Mouse (Mus musculus) megakaryocyte-erythroid progenitor cell, adult 5 weeks (primary cell): Measurements from ENCODE around the gene Vmn2r14. TPM values are rescaled to one million over a fixed set of nuclear protein-coding genes. Genes with fewer than 3 reads are reported as not detected.

Experiments
- polyA plus RNA-seq: library from polyadenylated mRNA; stranded (reverse); fragments of >175 nt; gene quantifications from 2 replicates; pipeline ENCODE4 v1.2.3, GENCODE M21; 2012

Vmn2r14 gene
- not detected in 2 replicates for polyA plus RNA-seq

DNA sequence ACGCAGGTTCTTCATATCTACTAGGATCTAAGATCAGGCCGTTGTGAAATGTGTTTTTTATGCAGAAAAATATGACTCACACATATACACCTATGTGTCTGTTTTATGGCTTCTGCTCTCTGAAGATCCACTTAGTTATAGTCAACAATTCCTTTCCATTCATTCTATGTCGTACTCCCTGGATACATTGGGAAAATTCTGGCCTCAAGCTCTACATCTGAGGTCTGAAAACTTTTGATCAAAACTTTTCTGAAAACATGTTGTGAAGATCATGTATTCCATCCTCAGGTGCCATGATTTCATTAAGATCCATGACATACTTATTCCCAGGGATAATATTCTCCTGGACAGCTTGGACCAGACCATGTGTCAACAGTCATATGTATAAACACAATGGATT lies at the start of gene Vmn2r14:
Gene Vmn2r14, minus strand, starts transcription at position 101 of the 400 bp plus-strand sequence.

GRCm38 (mm10) chr5:109192099-109192498 lies 32.4 kb downstream of the Vmn2r14 start, which contains the start of gene Vmn2r13:
Vmn2r13 (minus strand) TSS chr5:109192199.

Other genes with a start within 250 kb of the Vmn2r14 start
- not detected in 2 replicates for gene Vmn2r10, start 218.2 kb downstream of the Vmn2r14 start, polyA plus RNA-seq
- not detected in 2 replicates for gene Vmn2r11, start 165.1 kb downstream of the Vmn2r14 start, polyA plus RNA-seq
- not detected in 2 replicates for gene Vmn2r12, start 126.8 kb downstream of the Vmn2r14 start, polyA plus RNA-seq
- 0.01 TPM in 1 of 2 replicates, not detected in the other for gene Vmn2r13, start 32.5 kb downstream of the Vmn2r14 start, polyA plus RNA-seq
- not detected in 2 replicates for gene Vmn2r15, start 72.9 kb upstream of the Vmn2r14 start, polyA plus RNA-seq
- not detected in 2 replicates for gene Vmn2r16, start 105.5 kb upstream of the Vmn2r14 start, polyA plus RNA-seq
- gene Vmn2r17, start 195.0 kb upstream of the Vmn2r14 start, polyA plus RNA-seq, result 0.02 TPM in 1 of 2 replicates, not detected in the other